Mouse (Mus musculus): ENCODE measurements around the gene Nkx6-2.
A peak's percentile ranks its signal among the peaks of the same experiment; 100 is the strongest.

The Nkx6-2 gene

DNA sequence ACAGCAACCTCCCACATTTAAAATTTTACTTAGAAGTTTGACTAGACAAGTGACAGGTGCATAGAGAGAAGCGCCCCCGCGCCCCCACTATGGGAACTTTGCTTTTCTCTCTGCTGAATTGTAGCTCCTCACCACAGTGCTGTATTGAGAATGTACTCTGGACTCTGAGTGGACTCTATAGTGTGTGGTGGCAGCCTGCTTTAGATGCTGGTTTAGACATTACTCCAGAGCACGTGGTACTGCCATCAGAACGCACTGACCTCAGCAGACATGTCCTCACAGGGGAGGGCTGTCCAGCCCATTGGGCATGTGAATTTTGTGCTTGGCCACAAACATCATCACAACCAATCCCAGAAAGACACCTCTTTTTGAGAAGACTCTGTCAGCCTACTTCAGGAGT, 11.8 kb downstream of the Nkx6-2 start:
- DNase-seq (ENCODE audit: low read depth, low spot score): no peak

DNA sequence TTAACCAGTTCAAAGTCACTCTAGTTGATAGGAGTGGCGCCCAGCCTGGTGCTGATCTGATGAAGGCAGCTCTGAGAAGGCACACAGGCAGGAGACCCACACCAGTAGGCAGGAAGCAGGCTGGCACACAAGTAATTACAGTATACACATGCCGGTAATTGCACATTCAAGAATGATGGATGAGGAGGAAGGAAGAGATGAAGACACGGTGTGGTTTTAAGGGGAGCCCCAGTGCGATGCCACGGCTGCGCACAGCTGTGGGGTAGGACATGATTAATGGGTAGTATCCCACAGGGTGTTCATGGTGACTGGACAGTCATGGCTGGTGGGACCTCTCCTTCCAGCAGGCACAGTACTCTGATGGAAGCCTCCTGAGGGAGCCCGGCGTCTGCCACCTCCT, 16.1 kb downstream of the Nkx6-2 start:
- no peak for DNase-seq (ENCODE audit: low read depth, low spot score)

DNA sequence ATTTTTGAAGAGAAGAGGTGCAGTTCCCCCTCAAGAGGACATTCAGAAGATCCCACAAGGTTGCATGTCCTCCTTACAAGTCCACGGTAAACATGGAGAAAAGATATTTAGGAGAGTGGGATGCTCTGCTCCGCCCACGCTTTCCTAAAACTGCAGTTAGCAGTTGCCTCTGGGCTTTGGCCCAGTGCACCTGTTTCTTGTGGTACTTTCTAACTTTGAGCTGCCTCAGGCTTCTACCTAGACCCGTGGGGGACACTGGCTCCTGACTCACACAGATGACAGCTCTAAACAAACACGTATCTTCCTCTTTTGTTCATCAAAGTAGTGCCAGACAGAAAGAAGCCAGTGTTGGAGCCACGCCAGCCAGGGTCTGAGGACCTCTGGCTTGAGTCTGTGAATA, 16.6 kb downstream of the Nkx6-2 start:
- DNase-seq (ENCODE audit: low read depth, low spot score): no peak

DNA sequence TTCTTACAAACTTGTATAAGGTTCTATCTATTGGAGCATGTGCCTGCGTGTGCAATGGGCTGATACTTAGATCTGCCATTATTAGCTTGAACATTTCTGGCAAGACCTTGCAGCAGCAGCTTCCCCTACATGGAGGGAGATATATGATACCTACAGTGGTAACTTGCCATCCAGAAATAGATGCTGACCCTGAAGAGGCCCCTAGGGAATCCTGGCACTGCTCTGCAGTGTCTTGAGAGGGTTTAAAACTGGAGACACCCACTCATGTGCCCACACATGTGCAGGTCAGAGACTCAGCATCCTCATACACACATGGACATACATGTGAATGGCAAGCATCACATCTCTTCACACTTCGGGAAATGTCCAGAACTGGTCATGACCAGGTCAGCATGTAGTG, 18.4 kb downstream of the Nkx6-2 start:
- no peak for DNase-seq (ENCODE audit: low read depth, low spot score)

DNA sequence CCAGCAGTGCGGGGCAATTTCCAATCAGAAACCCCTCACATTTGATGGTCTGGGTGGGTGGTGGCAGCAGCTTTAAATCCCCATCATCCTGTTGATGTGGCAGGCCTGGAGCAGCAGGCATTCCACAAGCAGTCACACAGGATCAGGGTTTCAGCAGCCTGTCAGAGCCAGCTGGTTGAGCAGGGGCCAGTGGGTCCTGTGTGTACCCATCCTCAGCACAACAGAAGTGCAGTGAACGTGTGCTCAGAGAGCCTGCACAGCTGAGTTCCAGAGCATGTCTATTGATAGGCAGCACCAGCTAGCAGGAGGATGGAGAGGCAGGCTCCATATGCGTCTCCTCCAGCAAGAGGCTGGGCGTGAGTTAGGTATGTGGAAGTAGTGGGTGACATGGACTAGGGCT, 19.2 kb downstream of the Nkx6-2 start:
- DNase-seq (ENCODE audit: low read depth, low spot score): no peak

DNA sequence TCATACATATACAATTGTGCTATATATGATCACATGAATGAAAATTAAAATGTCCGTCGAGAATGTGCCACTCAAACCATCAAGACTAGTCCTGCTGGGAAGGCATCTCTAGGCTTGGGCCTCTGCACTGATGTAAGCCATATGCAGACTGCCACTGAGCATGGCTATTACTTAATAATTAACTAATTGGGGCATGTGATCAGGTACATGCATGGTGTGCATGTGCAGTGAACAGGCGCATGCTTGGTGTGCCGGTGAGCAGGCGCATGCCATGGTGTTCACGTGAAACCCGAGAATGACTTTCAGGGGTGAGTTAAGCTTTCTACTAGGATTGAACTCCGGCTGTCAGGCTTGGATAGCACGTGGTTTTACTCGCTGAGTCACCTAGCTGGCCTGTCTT, 22.9 kb downstream of the Nkx6-2 start:
- DNase-seq (ENCODE audit: low read depth, low spot score): no peak

DNA sequence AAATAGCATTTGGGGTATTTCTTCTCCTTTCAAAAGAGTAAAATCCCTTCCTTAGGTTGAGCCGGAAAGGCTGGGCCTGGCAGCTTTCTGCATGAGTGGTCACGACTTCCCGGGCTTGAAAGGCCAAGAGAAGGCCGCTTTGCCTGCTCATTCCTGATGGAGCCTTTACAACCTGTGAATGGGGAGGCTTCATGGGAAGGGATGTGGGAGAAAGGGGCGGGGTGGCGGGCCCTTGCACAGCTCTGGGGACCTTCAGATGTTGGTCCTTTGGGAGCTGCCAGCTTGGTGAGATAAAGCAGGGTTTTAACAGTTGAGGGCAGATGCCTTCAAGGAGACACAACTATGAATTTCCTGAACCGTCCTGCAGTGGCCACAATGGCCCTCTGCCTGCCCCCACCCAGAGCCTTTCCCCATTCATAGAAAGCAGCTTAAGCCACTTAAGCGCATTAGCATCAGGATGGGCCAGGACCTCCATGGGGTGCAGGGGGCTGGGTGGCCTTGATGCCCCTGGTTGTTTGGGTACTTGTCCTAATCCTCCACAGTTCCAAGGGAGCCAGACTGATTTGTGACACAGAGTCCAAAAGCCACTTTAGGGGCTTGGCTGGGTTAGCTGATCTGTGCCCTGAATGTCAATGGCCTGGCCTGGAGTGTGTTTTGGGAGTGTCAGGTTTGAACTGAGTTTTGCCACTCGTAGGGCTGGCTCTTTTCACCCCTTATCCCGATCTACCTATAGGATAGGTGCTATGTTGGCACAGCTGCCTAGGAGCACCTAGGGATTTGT, 25.7 kb downstream of the Nkx6-2 start:
- no peak for DNase-seq (ENCODE audit: low read depth, low spot score)

DNA sequence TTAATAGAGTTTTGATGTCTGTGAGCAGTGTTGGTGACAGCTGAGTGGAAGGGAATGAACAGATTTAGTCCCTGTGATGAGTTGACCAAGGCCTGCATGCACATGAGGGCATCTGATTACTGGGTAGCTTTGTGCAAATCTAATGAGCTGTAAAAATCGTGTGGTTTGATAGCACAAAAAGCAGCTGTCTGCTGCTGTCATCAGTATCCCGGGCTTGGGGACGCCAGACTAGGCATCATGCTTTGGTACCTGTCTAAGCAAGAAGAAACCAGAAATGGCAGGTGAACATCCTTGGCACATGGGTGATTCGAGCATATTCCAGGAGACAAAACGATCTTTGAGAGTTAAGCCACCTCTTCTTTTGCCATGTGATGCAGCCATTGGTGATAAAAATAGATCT, 26.3 kb downstream of the Nkx6-2 start:
- DNase-seq (ENCODE audit: low read depth, low spot score): no peak

DNA sequence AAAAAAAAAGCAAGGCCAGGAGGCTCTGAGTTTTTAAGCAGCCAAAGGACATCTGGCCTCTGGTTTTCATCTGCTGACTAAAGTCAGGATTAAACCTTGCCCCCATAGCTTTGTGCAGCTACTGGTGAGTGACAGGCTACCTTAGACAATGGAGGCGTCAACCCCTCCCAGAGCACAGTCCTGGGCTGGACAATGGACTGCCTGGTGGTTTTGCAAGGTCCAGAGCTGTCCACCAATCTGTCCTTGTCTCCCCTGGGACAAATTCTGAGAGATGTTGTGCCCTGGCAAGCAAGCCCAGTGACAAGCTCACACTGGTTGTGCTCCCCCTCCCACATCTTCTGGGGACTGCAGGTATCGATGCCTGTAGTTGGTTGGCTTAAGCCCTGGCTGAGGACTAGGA, 31.1 kb downstream of the Nkx6-2 start:
- DNase-seq (ENCODE audit: low read depth, low spot score): no peak

DNA sequence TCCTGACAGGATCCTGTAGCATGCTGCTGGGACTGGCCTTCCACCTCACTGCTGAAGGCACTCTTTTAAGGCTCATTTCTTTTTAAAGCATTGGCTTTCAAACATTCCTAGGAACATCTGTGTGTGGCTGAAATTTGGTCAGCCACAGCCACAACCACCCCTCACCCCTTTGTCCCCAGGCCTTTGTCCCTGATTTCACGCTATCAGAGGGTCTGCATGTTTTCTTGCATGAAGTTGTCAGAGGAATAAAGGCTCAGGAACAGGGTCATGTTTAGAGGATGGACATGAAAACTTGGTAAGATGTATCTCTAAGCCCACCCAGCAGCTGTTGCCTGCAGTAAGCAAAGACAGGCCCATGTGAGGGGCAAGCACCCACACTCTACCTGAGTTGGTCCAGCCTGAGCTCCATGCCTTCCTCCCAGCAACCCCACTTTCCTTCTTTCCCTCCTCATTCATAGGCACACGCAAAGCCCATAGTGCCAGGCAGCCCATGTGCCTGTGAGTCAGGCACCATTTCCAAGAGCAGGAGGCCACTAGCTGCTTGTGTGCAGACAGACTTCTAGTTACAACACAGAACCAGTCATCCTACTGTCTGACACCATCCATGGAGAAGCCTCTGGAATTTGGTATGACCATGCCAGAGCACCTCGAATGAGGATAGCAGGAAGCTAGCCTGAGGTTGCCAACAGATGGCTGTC, 32.4 kb downstream of the Nkx6-2 start:
- no peak for DNase-seq (ENCODE audit: low read depth, low spot score)

DNA sequence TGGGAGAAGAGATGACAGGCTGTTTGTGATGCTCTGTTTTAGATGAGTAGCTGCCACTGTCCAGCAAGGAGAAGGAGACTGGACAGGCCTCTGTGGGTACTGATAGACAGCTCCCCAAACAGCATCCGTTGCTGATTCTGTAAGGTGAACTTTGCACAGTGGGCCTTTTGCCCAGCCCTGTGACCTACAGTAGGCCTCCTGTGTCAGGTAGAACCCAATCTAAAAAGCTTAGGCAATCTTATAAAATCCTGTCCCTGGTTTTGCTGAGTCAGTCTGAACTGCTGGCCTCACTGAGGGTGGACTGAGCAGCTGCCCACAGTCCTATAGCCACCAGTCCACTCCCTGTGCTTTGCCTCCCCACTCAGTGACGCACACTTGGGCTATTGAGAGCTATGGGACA, 35.3 kb downstream of the Nkx6-2 start:
- DNase-seq (ENCODE audit: low read depth, low spot score): no peak

DNA sequence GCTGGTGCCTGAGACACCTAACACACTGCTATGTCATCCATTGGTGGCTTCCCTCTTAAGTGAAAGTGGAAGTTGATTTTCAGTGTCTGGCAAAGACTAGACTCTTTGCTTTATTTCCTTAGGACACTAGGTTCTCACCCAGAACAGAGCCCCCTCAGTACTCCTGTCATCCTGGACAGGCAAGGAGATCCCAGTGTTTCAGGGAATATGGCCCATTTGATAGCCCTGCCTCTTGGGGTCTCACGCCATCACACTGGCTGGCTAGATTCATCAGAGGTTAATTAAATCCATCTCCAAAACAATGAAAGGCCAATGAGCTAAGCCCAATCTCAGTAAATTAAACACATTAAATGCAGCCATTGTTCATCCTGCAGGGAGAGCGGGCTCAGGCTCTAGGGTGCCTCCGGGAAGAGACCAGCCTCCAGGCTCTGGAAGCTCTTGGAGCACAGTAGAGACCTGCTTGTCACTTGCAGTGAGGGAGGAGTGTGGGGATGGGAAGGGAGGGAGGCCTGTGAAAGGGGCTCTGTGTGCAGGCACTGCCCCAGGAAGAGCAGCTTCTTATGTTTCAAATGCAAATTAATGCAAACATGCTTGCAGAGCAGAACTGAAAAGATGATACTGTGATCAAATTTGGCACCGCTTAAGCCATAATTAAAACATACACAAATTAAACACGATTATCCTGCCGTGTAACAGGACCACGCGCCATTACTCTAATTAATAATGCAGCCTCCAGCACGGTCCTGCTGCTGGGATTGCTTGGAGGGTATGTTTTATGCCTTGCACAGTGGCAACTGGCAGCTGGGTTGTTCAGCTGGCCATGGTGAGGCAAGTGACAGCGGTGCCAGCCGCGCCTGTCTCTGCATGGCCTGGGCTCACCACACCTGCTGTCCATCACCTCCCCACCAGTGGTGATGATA, 37.6 kb downstream of the Nkx6-2 start:
- peak; percentile 13 for DNase-seq (ENCODE audit: low read depth, low spot score)

DNA sequence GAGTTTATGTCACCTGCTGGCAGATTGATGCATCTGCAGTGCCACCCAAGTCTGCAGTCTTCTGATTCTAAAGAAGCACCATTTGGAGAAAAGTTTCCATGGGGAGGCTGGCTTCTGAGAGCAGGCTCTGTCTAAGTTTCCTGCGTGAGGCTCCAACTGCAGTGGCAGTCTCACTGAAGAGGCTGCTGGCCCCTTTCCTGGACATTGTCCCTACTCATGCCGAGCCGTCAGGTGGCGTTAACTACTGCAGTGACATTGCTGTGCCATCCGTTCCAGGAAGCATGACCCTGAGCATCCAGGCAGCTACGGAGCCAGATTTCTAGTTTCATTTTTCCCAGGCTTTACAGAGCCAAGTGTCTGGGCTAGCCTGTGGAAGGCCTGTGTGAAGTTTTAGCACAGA, 41.2 kb downstream of the Nkx6-2 start:
- DNase-seq (ENCODE audit: low read depth, low spot score): no peak

DNA sequence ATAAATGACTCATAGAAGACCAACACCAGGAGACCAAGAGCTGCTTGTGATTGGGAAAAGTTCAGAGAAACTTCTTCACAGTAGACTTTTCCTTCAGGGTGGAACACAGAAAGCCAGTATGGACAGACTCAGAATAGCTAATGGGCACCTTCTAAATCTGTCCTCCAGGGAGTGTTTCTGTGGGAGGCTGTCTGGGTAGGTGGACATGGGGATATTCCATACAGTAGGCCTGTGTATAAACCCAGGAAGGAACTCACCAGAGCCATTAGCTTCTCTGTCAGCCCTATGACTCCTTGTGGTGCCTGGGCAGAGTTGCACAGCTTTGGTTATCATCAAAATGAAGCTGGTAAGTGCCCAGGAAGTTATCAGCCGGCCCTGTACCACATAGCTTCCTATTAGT, 42.0 kb downstream of the Nkx6-2 start:
- no peak for DNase-seq (ENCODE audit: low read depth, low spot score)

DNA sequence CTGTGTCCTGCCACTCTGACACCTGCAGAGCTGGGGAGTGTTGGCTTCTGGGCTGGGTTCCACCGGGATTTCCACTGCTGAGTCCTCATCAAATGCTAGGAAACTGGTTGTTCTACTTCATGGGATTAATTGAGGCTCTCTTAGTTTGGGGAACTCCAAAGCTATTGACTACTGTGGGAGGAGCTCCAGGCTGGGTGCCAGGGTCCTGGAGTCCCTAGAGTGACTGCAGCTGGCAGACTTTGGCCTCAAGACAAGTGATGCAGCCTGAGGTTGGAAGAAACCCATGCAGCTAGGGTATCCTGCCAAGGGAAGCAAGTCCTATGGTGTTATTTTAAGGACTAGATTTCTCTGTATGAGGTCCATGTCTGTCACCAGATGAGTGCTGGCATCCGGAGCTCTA, 44.1 kb downstream of the Nkx6-2 start:
- DNase-seq (ENCODE audit: low read depth, low spot score): no peak

DNA sequence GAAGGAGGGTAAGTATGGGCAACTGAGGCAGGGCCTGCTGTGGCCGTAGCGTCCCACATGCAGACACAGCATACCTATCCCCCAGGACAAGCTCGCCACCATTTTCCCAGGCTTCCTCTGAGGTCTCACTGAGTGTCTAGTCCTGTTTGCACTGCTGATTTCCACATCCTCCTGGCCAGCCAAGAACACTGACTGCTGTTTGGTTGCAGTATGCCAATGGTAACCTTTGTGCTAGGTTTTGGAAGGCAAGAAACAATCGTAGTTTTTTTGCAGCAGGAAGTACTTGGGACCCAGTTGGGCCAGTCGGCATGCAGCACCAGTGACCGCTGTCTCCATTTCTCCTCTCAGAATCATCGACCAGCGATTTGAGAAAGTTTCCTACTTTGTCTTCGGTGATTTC, 44.8 kb downstream of the Nkx6-2 start:
- no peak for DNase-seq (ENCODE audit: low read depth, low spot score)

DNA sequence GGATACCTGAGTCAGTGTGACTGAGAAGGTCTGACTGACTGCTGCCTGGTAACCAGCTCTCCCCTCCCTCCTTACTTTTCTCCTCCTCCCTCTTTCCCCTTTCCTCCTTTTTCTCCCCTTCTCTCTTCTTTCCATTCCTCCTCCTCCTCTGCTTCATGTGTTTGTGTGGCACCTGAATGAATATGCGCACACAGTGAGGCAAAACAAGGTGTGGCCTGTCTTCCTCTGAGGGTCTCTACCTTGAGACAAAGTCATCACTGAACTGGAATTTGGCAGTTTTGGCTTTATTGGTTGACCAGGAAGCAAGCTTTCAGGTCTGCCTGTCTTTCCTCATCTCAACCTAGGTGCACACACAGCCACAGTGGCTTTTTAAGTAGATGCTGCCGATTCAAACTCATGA, 45.8 kb downstream of the Nkx6-2 start:
- DNase-seq (ENCODE audit: low read depth, low spot score): peak; percentile 7

DNA sequence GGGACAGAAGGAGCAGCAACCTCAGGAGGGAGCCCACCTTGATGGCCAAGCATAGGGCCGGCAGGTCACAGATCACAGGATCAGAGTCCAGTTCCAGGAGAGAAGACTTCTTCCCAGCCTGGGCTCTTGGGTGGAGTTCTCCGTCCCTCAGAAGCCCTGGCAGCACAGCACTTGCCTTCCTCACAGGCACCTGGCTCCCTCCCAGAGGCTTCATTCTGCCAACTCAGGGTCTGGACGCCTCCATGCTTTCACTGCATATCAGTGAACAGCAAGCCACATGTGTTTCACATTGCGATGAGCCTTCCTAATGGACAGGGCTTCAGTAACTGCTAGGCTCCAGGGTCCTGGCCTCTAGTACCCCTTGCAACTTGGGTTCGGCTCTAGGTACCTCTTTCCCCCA, 46.3 kb downstream of the Nkx6-2 start:
- DNase-seq (ENCODE audit: low read depth, low spot score): no peak

DNA sequence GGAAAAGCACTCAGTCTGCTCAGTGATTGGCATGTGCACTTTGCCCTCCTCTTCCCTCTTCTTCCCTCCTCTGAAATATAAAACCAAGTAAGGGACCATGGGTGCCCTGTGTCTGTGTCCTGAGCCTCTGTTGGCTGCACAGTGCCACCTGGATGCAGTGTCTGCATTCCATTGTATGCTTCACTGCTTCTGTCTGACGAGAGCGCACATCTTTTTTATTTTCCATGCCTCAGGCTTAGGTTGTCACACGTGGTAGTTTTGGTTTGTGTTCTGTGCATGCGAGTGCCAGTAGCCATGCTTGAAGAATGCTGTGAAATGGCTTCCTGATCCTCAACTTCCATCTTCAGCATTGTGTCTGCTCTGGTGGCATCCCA, 51.2 kb downstream of the Nkx6-2 start:
- DNase-seq (ENCODE audit: low read depth, low spot score): no peak

DNA sequence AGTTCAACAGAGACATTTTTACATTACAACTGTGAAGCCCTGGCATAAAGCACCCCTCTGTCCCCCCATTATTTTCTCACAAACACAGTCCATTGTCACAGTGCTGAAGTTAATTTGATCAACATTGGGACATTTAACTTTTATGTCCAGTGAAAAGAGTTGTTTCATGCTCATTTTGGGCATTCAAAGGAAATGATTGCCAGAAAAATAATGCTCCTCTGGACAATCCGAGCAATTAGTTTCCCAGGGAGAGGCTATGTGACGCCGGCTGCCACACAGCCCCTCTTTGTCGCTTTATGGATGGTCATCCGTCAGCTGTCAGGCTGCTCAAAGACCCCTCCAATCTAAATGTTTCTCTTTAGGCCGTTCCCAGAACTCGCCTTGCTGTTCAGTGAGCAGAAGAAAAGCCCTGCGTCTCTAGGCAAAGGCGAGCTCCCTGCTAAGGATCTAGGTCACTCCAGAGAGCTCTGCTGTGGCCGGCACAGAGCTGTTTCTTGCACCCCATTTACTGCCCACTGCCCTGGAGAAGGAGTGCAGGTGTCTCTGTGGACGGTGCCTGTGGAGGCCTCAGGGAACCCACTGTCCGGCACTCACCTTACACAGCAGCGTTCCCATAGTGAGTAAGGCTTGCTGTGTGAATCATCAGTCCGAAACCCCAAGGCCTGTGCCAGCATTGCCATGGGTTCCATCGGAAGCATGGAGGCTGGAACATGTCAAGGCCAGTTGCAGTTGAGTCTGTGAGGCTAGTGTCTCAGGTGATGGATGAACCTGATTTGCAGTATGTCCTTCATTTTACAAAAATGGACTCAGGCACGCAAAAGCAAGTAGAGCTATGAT, 51.8 kb downstream of the Nkx6-2 start:
- DNase-seq (ENCODE audit: low read depth, low spot score): no peak

Data from R1 (cell line).